8 mouse cellular contexts compared by ENCODE assay signal in the genomic region with DNA sequence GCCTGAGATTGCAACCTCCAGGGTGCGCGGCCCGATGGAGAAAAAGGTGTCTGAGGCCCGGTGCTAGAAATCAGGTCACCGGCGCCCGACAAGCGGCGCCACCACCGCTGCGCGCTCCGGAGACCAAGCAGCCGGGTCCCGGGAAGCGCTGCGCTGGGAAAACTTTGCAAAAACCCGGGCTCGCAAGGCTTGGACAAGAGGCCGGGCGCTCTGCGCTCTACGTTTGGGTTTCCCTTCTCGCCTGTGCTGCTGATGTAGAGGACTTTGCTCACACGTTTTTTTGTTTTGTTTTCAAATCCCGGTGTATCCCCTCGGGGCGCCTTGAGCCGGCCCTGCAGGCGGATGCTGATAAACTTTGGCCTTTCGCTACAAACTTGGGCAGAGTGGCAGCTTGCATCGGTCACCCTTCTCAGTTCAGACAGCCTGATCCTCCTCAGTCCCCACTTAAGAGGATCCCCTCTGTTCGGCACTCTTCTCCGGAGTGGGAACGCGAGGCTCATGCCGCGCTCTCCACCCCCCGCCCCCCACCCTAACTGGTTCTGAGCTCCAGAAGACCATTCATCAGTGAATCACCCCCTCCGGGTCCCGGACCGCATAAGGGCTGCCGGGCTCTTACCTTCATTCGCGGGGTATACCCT. TPM values are rescaled to one million over a fixed set of nuclear protein-coding genes. Genes with fewer than 3 reads are reported as not detected.
A peak's percentile ranks its signal among the peaks of the same experiment; 100 is the strongest.
DNase-seq lines count a peak whose midpoint lies in the region; ATAC-seq lines count a peak whose summit lies in the region.

No protein-coding gene starts in this region.

- peaks cover 11% of the 10 kb centered on the region; the same call in 1 of the 2 replicates for H3K36me3 ChIP-seq in embryonic facial prominence, embryonic 13.5 days
- no peaks in the 10 kb centered on the region for H3K36me3 ChIP-seq in heart, embryonic 11.5 days (ENCODE audit: control insufficient read depth, insufficient read depth, low read length)
- no peaks in the 10 kb centered on the region for H3K36me3 ChIP-seq in kidney, embryonic 14.5 days (ENCODE audit: control insufficient read depth, insufficient read depth, low read length)
- no peaks in the 10 kb centered on the region for H3K36me3 ChIP-seq in neural tube, embryonic 13.5 days

- H3K9me3 ChIP-seq in embryonic facial prominence, embryonic 13.5 days, result no peaks in the 10 kb centered on the region
- H3K9me3 ChIP-seq in heart, embryonic 11.5 days (replicated peaks; ENCODE audit: control insufficient read depth, low read length), result no peaks in the 10 kb centered on the region
- H3K9me3 ChIP-seq in kidney, embryonic 14.5 days (ENCODE audit: control insufficient read depth, low read length), result no peaks in the 10 kb centered on the region
- no peaks in the 10 kb centered on the region for H3K9me3 ChIP-seq in neural tube, embryonic 13.5 days

- H3K27me3 ChIP-seq in embryonic facial prominence, embryonic 13.5 days, result peaks cover 17% of the 10 kb centered on the region
- no peaks in the 10 kb centered on the region; the same call in 1 of the 2 replicates for H3K27me3 ChIP-seq in heart, embryonic 11.5 days (ENCODE audit: control insufficient read depth, insufficient read depth, low read length)
- H3K27me3 ChIP-seq in kidney, embryonic 14.5 days (ENCODE audit: control insufficient read depth, insufficient read depth, low read length), result peaks cover 10% of the 10 kb centered on the region; the same call in 1 of the 2 replicates
- H3K27me3 ChIP-seq in neural tube, embryonic 13.5 days, result peaks cover 12% of the 10 kb centered on the region; the same call in 1 of the 2 replicates

- H3K27ac ChIP-seq in embryonic facial prominence, embryonic 13.5 days, result peak overlapping the region; percentile 92
- 0 out of 2 replicates have a peak overlapping the region, but pooled peaks have one; percentile 16 for H3K27ac ChIP-seq in heart, embryonic 11.5 days (ENCODE audit: low read depth, low read length)
- peak overlapping the region; percentile 62 for H3K27ac ChIP-seq in kidney, embryonic 14.5 days (ENCODE audit: low read depth, low read length)
- peak overlapping the region; percentile 90 for H3K27ac ChIP-seq in neural tube, embryonic 13.5 days (replicated peaks)

- H3K4me3 ChIP-seq in embryonic facial prominence, embryonic 13.5 days, result peak overlapping the region; percentile 73
- peak overlapping the region; percentile 64 for H3K4me3 ChIP-seq in heart, embryonic 11.5 days (ENCODE audit: low read depth, low read length)
- peak overlapping the region; percentile 71 for H3K4me3 ChIP-seq in kidney, embryonic 14.5 days (ENCODE audit: low read length)
- peak overlapping the region; percentile 66 for H3K4me3 ChIP-seq in neural tube, embryonic 13.5 days

- peak overlapping the region; percentile 93 for H3K4me2 ChIP-seq in embryonic facial prominence, embryonic 13.5 days
- H3K4me2 ChIP-seq in heart, embryonic 11.5 days, result peak overlapping the region; percentile 97
- H3K4me2 ChIP-seq in kidney, embryonic 14.5 days (replicated peaks; ENCODE audit: low read depth, low read length), result peak overlapping the region; percentile 96
- H3K4me2 ChIP-seq in neural tube, embryonic 13.5 days, result peak overlapping the region; percentile 90

- peak overlapping the region; percentile 89 for H3K9ac ChIP-seq in embryonic facial prominence, embryonic 13.5 days
- peak overlapping the region; percentile 71 for H3K9ac ChIP-seq in heart, embryonic 11.5 days (ENCODE audit: low read depth, low read length)
- H3K9ac ChIP-seq in kidney, embryonic 14.5 days (ENCODE audit: low read depth, low read length), result peak overlapping the region; percentile 64
- H3K9ac ChIP-seq in neural tube, embryonic 13.5 days, result peak overlapping the region; percentile 80

- under 1% methylated on average over 45 of the region's 45 CpGs for WGBS in embryonic facial prominence, embryonic 13.5 days
- under 1% methylated on average over 45 of the region's 45 CpGs for WGBS in heart, embryonic 11.5 days (ENCODE audit: insufficient replicate concordance)
- WGBS in kidney, embryonic 14.5 days, result under 1% methylated on average over 44 of the region's 45 CpGs
- under 1% methylated on average over 45 of the region's 45 CpGs for WGBS in neural tube, embryonic 13.5 days

- ATAC-seq in embryonic facial prominence, embryonic 13.5 days (ENCODE audit: insufficient number of reproducible peaks, insufficient read depth, low FRiP score, low TSS enrichment, low read depth), result peak; percentile 13; the same call in 1 of the 2 replicates
- peak; percentile 28; the same call in 1 of the 2 replicates for ATAC-seq in heart, embryonic 11.5 days (replicated peaks; ENCODE audit: insufficient number of reproducible peaks, low FRiP score, low TSS enrichment)
- ATAC-seq in kidney, embryonic 14.5 days (ENCODE audit: low FRiP score, low TSS enrichment), result peak; percentile 32
- peak; percentile 23 for ATAC-seq in neural tube, embryonic 13.5 days (ENCODE audit: low read depth)

- H3K4me1 ChIP-seq in embryonic facial prominence, embryonic 13.5 days, result peaks cover 41% of the 10 kb centered on the region
- no peaks in the 10 kb centered on the region for H3K4me1 ChIP-seq in heart, embryonic 11.5 days (ENCODE audit: control insufficient read depth, insufficient read depth, low read length)
- peaks cover 13% of the 10 kb centered on the region; the same call in 1 of the 2 replicates for H3K4me1 ChIP-seq in kidney, embryonic 14.5 days (ENCODE audit: control insufficient read depth, insufficient read depth, low read length)
- peaks cover 51% of the 10 kb centered on the region for H3K4me1 ChIP-seq in neural tube, embryonic 13.5 days (replicated peaks)

- peak; percentile 67 for DNase-seq in right cerebral cortex, adult 18-20 months
- DNase-seq in right cerebral cortex, postnatal 36 days (ENCODE audit: low spot score in 2 of 2), result no peak
- peak; percentile 24 to 29 for DNase-seq in lung, adult 18-20 months
- no peak for DNase-seq in T-cell, adult 2 months (ENCODE audit: low spot score)

RNA-seq across cellular contexts. Expression of a gene that starts 0.4 kb away (rescaled TPM):
- 65.9 and 70.7 TPM in 2 replicates for polyA plus RNA-seq in embryonic facial prominence, embryonic 13.5 days (2015; fragmentation: Nextera tagmentation; extraction: Ambion mirVana)
- 7.4 TPM in 2 replicates for polyA plus RNA-seq in heart, embryonic 11.5 days (2014; fragmentation: Nextera tagmentation; extraction: Ambion mirVana)
- 12.1 and 24.0 TPM in 2 replicates for polyA plus RNA-seq in kidney, embryonic 14.5 days (2014; fragmentation: Nextera tagmentation; extraction: Ambion mirVana)
- polyA plus RNA-seq in neural tube, embryonic 13.5 days (2015; fragmentation: Nextera tagmentation; extraction: Ambion mirVana), result 27.0 and 29.0 TPM in 2 replicates

Comparison
In these comparisons a context has a peak if more than half of its experiments do, and no peak if none do; other contexts are left out.
1. DNase-seq: peak in right cerebral cortex, adult 18-20 months (single experiment) and lung, adult 18-20 months (2 of 2); none in right cerebral cortex, postnatal 36 days (0 of 2) and T-cell, adult 2 months (single experiment).
2. H3K27ac ChIP-seq: peak in every context shown above with its lines; median percentile 92 in embryonic facial prominence, embryonic 13.5 days; 90 in neural tube, embryonic 13.5 days; 62 in kidney, embryonic 14.5 days; 16 in heart, embryonic 11.5 days.
3. Peak in every context shown above with its lines, with median percentiles within 50 percentile points of each other: ATAC-seq, H3K4me2 ChIP-seq, H3K4me3 ChIP-seq and H3K9ac ChIP-seq.